Mouse (Mus musculus): ENCODE measurements around the gene En2. TPM values are rescaled to one million over a fixed set of nuclear protein-coding genes. Genes with fewer than 3 reads are reported as not detected.

En2 gene
- polyA plus RNA-seq, 1 experiment from 2014 or later = not detected

GRCm38 (mm10) chr5:28163926-28164325 lies 1.6 kb upstream of the En2 start:
- H3K4me1 ChIP-seq (replicated peaks) = peaks cover 22% of the 10 kb centered on the region

GRCm38 (mm10) chr5:28166256-28167231 lies 1.1 kb downstream of the En2 start:
- Histone ChIP-seq H3K9ac (no peak overlapping the region), H3K4me3 (peak overlapping the region; percentile 42), H3K27me3 (peaks cover 96% of the 10 kb centered on the region), H3K27ac (replicated peaks) (no peak overlapping the region), H3K36me3 (no peaks in the 10 kb centered on the region), H3K4me2 (peak overlapping the region; percentile 67), H3K4me1 (replicated peaks) (peaks cover 22% of the 10 kb centered on the region), H3K9me3 (no peaks in the 10 kb centered on the region)
- under 1% methylated on average over 111 of the region's 111 CpGs for WGBS
- 0 out of 2 replicates have a peak, but pooled peaks have one; percentile 15 for ATAC-seq (ENCODE audit: low read depth)

More at GRCm38 (mm10) chr5:28163926-28164325, 1.6 kb upstream of the En2 start:
- H3K9ac ChIP-seq = no peak overlapping the region
- no peak overlapping the region for H3K27ac ChIP-seq (replicated peaks)
- H3K36me3 ChIP-seq = no peaks in the 10 kb centered on the region
- 4% methylated on average over 1 of the region's 1 CpGs for WGBS
- no peak overlapping the region for H3K4me3 ChIP-seq
- ATAC-seq (ENCODE audit: low read depth) = no peak
- H3K27me3 ChIP-seq = peaks cover 99% of the 10 kb centered on the region
- no peak overlapping the region for H3K4me2 ChIP-seq
- H3K9me3 ChIP-seq = no peaks in the 10 kb centered on the region

GRCm38 (mm10) chr5:28167611-28168252 lies 2.2 kb downstream of the En2 start:
- no peak overlapping the region for H3K27ac ChIP-seq (replicated peaks)
- no peaks in the 10 kb centered on the region for H3K9me3 ChIP-seq
- H3K4me2 ChIP-seq = 0 out of 2 replicates have a peak overlapping the region, but pooled peaks have one; percentile 2
- no peaks in the 10 kb centered on the region for H3K36me3 ChIP-seq
- peaks cover 96% of the 10 kb centered on the region for H3K27me3 ChIP-seq
- no peak overlapping the region for H3K4me3 ChIP-seq
- WGBS = 1% methylated on average over 29 of the region's 29 CpGs
- ATAC-seq (ENCODE audit: low read depth) = no peak
- peaks cover 22% of the 10 kb centered on the region for H3K4me1 ChIP-seq (replicated peaks)
- H3K9ac ChIP-seq = no peak overlapping the region

DNA sequence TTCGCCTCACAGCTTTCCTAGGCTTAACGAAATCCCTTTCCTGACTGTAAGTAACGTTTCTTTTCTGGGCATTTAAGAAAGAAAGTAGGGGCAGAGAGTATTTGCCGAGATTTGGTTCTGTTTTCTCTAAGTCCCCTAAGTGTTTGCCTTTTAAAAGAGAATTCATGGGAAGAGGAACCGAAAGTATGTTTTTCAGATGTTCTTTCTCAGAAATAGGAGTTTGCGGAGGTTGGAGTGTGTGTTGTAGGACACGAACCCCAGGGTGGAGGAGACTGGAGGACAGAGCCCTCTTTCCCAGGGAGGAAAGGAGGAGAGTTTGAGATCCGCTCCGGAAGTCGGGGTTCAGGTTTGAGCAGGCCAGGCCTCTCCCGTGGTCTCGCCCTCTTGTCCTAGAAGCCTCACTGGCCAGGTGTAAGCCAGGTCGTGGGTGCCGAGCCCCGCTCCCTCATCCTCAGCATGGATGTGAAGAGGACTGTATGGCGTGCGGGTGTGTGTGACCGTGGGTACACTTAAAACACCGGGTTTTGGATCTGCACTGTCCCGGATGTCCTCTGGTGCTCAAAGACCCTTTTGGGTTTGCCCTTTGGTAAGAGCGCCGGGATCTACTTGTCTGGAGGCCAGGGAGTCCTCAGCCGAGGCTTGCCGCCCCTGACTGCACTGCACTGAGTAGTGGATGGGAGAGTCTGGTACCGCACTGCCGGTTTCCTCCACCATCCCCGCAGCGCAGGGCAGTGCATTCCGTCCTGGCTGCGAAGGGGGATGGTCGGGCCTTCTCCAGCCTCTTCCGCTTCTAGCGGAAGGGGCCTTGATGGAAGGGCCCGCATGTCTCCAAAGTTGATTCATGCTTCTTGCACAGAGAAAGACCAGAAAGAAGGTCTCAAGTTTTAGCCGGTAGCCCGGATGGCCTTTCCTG lies 3.0 kb downstream of the En2 start:
- H3K4me3 ChIP-seq = no peak overlapping the region
- H3K4me2 ChIP-seq = 0 out of 2 replicates have a peak overlapping the region, but pooled peaks have one; percentile 2

GRCm38 (mm10) chr5:28169166-28169801 lies 3.8 kb downstream of the En2 start:
- peaks cover 96% of the 10 kb centered on the region for H3K27me3 ChIP-seq
- ATAC-seq (ENCODE audit: low read depth) = no peak

More for the DNA sequence above, 3.0 kb downstream of the En2 start:
- ATAC-seq (ENCODE audit: low read depth) = no peak
- H3K9me3 ChIP-seq = no peaks in the 10 kb centered on the region
- H3K36me3 ChIP-seq = no peaks in the 10 kb centered on the region
- H3K27ac ChIP-seq (replicated peaks) = no peak overlapping the region
- WGBS = under 1% methylated on average over 36 of the region's 36 CpGs
- peaks cover 96% of the 10 kb centered on the region for H3K27me3 ChIP-seq
- no peak overlapping the region for H3K9ac ChIP-seq
- peaks cover 22% of the 10 kb centered on the region for H3K4me1 ChIP-seq (replicated peaks)

DNA sequence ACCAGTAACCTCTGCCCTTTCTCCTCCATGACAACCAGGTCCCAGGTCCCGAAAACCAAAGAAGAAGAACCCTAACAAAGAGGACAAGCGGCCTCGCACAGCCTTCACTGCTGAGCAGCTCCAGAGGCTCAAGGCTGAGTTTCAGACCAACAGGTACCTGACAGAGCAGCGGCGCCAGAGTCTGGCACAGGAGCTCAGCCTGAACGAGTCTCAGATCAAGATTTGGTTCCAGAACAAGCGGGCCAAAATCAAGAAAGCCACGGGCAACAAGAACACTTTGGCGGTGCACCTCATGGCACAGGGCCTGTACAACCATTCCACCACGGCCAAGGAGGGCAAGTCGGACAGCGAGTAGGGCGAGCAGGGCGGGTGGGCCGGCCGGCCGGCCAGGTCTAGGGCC lies 4.6 kb downstream of the En2 start:
- no peak overlapping the region for H3K9ac ChIP-seq
- H3K27ac ChIP-seq (replicated peaks) = no peak overlapping the region
- no peak overlapping the region for H3K4me2 ChIP-seq
- no peak overlapping the region for H3K4me3 ChIP-seq
- peaks cover 24% of the 10 kb centered on the region for H3K4me1 ChIP-seq (replicated peaks)
- no peaks in the 10 kb centered on the region for H3K36me3 ChIP-seq
- H3K27me3 ChIP-seq = peaks cover 96% of the 10 kb centered on the region
- H3K9me3 ChIP-seq = no peaks in the 10 kb centered on the region
- under 1% methylated on average over 17 of the region's 17 CpGs for WGBS
- no peak for ATAC-seq (ENCODE audit: low read depth)

More at GRCm38 (mm10) chr5:28169166-28169801, 3.8 kb downstream of the En2 start:
- no peak overlapping the region for H3K4me2 ChIP-seq
- H3K4me3 ChIP-seq = no peak overlapping the region
- no peaks in the 10 kb centered on the region for H3K9me3 ChIP-seq
- H3K36me3 ChIP-seq = no peaks in the 10 kb centered on the region
- no peak overlapping the region for H3K9ac ChIP-seq
- no peak overlapping the region for H3K27ac ChIP-seq (replicated peaks)
- under 1% methylated on average over 5 of the region's 5 CpGs for WGBS
- H3K4me1 ChIP-seq (replicated peaks) = peaks cover 22% of the 10 kb centered on the region

DNA sequence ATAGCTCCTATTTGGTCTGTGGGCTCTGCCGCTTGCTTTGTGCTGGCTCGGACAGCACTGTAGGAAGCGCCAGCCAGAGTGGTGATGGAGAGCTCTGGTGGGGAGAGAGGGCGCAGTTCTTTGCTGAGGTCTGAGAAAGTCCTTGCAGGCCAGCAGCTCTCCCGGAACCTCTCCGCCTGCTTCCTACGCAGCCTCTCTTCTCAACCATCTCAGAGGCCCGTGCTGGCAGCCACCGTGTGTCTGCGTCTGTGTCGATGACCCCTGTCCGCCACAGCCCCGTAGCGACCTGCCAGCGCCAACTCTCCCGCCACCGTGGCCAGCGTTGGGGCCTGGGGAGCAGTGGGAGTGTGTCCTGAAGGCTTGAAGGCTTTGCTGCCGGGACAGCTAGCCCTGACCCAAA lies 5.4 kb downstream of the En2 start:
- 2% methylated on average over 19 of the region's 19 CpGs for WGBS
- Histone ChIP-seq H3K4me3 (no peak overlapping the region), H3K9me3 (no peaks in the 10 kb centered on the region), H3K27me3 (peaks cover 96% of the 10 kb centered on the region), H3K4me2 (no peak overlapping the region), H3K27ac (replicated peaks) (no peak overlapping the region), H3K36me3 (no peaks in the 10 kb centered on the region), H3K9ac (no peak overlapping the region), H3K4me1 (replicated peaks) (peaks cover 21% of the 10 kb centered on the region)
- no peak for ATAC-seq (ENCODE audit: low read depth)

GRCm38 (mm10) chr5:28171667-28172066 lies 6.2 kb downstream of the En2 start:
- peaks cover 96% of the 10 kb centered on the region for H3K27me3 ChIP-seq
- ATAC-seq (ENCODE audit: low read depth) = no peak
- H3K4me1 ChIP-seq (replicated peaks) = peaks cover 13% of the 10 kb centered on the region
- no peak overlapping the region for H3K9ac ChIP-seq
- no peaks in the 10 kb centered on the region for H3K9me3 ChIP-seq
- no peak overlapping the region for H3K4me2 ChIP-seq
- no peak overlapping the region for H3K27ac ChIP-seq (replicated peaks)
- no peak overlapping the region for H3K4me3 ChIP-seq
- whole genome bisulfite sequencing = 5% methylated on average over 5 of the region's 5 CpGs
- H3K36me3 ChIP-seq = no peaks in the 10 kb centered on the region

GRCm38 (mm10) chr5:28172261-28172920 lies 6.9 kb downstream of the En2 start:
- no peak overlapping the region for H3K9ac ChIP-seq
- H3K36me3 ChIP-seq = no peaks in the 10 kb centered on the region
- no peak overlapping the region for H3K4me2 ChIP-seq
- H3K27me3 ChIP-seq = peaks cover 97% of the 10 kb centered on the region
- H3K4me1 ChIP-seq (replicated peaks) = 0 out of 2 replicates have a peak, but pooled peaks cover 8% of the 10 kb centered on the region
- H3K9me3 ChIP-seq = no peaks in the 10 kb centered on the region
- 4% methylated on average over 8 of the region's 8 CpGs for WGBS
- no peak overlapping the region for H3K4me3 ChIP-seq
- ATAC-seq (ENCODE audit: low read depth) = no peak
- no peak overlapping the region for H3K27ac ChIP-seq (replicated peaks)

- H3K9ac ChIP-seq = no peak overlapping the region
- no peak overlapping the region for H3K4me3 ChIP-seq
- H3K27me3 ChIP-seq = peaks cover 97% of the 10 kb centered on the region
- H3K36me3 ChIP-seq = no peaks in the 10 kb centered on the region
- no peaks in the 10 kb centered on the region for H3K9me3 ChIP-seq
- WGBS = under 1% methylated on average over 4 of the region's 4 CpGs
- ATAC-seq (ENCODE audit: low read depth) = no peak
- 0 out of 2 replicates have a peak, but pooled peaks cover 8% of the 10 kb centered on the region for H3K4me1 ChIP-seq (replicated peaks)
- H3K27ac ChIP-seq (replicated peaks) = no peak overlapping the region
- H3K4me2 ChIP-seq = no peak overlapping the region
These were observed 7.6 kb downstream of the En2 start for GRCm38 (mm10) chr5:28172921-28173670.

Data from neural tube, embryonic 13.5 days (tissue).